Mouse (Mus musculus) lung, postnatal 25 days (tissue): ENCODE measurements around the gene Dnah1.

Experiments used
- DNase-seq: peaks from one replicate; pipeline ENCODE4 v3.0.0; 2022; ENCODE audit warnings: low spot score

The Dnah1 gene

DNA sequence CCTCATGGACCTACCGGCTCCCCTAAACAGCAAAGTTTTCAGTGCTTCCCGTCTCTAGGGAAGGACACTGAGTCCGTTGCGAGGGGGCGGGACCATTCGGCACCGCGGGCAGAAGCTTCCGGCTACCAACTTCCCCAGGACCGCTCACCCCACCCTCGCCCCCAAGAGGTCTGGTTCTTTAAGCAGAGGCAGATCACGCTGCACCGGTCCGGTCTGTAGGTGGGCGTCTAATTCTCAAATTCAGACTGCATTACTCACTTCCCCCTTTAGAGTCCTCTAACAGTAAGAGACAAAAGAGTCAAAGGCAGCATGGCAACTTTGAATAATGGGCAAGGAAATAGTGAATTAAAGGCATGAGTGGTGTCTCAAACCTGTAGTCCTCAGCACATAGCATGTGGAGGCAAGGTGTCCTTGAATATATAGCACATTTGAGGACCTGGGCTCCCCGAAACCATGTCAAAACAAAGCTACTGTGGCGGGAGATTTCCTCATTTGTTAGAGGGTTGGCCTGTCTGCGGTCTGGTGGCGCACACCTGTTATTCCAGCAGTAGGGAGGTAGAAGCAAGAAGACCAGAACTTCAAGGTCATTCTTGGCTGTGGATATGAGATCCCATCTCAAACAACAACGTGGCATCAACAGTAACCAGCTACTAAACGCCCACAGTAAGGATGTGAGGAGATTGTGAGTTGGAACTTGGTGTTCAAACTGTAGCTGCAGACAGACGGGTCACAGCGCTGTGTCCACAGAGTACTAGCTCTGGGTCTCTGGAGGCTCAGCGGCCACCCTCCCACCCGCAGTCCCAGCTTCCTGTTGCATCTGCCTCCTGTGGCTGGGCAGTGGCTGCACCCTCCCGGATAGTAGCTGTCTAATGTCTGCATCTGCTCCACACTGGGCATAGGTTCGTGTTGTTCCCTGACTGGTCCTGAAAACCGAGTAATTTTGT lies at the start of gene Dnah1:
Gene Dnah1 (minus strand): TSS at position 48 of the 944 bp plus-strand sequence.
- peak; percentile 59 for DNase-seq

DNA sequence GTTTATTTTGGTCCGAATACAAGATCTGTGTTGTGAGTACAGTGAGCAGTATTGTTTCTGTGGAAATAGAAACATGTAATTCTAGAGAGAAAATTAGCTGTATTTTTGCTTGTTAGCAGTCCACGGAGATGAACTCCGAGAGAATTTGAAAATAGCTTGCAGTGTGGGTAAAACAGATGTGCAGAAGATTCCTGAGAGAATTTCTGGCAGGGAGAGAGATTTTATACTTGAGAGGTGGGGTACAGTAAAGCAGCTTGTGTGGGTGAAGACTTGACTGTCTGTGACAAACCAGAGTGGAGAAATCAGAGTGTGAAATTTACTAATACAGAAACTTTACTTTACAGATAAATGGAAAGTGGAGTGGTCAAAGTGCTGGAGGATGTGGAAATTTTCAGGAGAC lies 45.7 kb upstream of the Dnah1 start:
- DNase-seq, result no peak

DNA sequence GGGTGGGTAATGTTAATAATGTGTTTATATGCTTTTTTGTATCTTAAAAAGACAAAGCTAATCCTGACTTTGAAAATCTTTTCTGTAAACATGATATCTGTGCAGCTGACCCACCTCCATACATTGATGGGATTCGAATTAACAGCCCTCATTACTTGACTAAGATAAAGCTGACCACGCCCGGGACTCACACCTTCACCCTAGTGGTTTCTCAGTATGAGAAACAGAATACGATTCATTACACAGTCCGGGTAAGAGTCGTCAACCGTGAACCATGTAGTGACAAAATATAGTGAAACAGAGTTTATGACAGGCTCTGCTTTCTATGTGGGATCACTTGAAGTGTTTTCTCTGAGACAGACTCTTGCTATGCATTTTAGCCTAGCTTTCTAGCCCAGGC lies 44.3 kb upstream of the Dnah1 start:
- DNase-seq, result no peak

DNA sequence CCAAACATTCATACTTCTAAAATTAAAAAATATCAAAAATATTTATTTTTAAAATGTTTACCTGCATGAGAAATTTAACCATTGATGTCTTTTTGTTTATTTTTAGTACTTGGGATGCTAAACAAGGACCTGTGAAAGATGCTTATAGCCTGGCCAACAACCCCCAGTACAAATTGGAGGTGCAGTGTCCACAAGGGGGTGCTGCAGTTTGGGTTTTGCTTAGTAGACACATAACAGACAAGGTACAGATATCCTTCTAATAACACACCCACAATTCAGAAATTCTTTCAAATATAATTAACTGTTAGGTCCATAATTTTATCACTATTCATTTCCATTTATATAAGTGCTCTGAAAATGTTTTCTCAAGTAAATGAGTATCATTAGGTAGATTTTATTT lies 41.7 kb upstream of the Dnah1 start:
- peak; percentile 64 for DNase-seq

DNA sequence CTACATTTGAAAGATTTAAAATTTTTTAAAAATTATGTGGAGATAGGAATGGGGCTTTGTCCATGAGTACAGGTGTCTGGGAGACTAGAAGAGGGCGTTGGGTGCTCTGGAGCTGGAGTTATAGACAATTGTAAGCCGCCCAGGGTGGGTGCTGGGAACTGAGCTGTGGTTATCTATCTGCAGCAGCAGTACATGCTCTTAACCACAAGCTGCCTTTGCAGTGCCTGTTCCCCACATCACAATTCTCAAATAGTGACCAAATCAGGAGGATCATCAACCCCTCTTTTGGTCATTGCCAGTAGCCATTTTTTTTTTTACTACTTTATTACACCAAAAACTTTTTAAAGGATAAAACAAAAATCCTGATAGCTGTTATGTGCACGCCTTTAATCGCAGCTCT lies 40.9 kb upstream of the Dnah1 start:
- DNase-seq, result no peak

DNA sequence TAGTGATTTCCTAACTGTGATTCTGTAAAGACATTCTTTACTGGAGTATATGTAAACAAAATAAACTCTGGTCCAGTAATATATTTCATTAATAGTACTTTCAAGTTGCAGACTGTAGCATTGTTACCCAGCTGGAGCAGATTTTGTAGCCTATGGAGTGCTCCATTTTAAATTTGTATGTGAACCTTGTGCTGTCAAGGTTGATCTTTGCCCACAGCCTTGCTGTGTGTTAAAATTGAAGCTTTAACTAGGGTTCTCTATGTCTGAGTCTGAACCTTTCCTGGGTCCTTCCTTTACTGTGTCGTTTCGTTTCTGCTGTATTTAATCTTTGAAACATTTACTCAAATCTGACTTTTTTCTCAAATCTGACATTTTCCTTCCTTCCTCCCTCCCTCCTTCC lies 38.5 kb upstream of the Dnah1 start:
- DNase-seq, result no peak

DNA sequence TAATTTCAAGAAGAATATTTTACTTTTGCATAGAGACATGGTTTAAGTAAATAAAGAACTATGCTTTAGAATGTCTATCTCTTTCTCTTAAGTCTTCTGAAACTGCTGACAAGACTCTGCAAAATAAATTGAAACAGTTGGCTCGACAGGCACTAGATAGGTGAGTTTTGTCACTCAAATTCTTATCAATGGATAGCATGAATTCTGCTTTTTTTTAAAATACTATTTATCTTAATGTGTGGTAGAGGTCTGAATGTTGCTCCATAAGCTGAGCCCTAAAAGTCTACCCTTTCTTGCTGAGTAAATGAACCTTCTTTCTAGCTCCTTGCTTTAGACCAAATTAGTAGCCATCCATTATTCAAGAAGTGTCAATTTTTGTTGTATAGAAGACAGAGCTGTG lies 21.7 kb upstream of the Dnah1 start:
- DNase-seq, result no peak

DNA sequence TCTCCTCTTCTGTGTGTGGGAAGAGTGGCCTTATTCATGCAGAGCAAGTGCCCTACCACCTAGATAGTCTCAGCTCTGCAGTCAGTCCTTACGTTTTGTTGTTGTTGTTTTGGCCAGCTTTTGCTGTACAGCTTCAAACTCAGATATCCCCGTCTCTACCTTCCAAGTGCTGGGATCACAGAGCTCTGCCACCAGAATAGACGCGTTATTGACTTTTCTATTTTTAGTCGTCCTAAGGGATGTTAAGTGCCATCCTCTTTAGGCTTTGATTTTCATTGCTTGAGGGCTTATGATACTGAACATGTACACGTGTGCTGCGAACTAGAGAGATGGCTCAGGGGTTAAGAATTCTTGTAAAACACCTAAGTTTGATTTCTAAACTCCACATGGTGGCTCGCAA lies 19.5 kb upstream of the Dnah1 start:
- no peak for DNase-seq

DNA sequence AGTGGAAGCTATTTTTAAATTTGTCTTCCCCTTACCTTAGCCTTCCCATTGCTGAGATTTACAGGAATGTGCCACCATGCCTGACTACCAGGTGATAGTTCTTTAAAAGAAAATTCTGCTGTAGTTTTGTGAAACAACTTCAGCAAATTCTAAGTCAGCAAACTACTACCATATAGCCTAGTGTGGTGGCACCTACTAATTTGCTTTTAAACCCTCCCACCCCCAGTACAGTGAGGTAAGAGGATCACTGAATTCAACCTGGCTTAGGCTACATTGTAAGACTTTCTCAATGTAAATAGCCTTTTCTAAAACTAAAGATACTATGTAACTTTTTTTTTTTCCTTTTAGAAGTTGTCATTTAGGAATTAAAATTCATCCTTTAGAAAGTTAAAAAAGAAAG lies 14.3 kb upstream of the Dnah1 start:
- no peak for DNase-seq

DNA sequence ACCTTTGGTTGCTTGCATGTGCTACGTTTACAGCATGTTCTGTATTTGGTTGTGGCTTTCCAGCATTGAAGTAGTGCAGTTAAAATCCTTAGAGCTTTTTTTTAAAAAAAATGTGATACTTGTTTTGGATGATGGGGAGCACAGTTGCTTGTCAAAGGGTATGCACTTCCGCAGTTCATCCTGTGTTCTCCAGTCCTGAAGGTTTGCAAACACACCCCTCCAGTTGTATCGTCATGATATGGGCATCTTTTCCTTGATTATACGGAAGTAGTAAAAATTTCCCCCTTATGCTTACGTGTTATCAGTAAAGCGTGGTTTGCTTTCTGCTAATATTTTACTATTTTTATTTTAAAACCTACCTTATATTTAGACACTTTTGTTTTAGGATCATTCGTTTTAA lies 13.7 kb upstream of the Dnah1 start:
- DNase-seq, result no peak

DNA sequence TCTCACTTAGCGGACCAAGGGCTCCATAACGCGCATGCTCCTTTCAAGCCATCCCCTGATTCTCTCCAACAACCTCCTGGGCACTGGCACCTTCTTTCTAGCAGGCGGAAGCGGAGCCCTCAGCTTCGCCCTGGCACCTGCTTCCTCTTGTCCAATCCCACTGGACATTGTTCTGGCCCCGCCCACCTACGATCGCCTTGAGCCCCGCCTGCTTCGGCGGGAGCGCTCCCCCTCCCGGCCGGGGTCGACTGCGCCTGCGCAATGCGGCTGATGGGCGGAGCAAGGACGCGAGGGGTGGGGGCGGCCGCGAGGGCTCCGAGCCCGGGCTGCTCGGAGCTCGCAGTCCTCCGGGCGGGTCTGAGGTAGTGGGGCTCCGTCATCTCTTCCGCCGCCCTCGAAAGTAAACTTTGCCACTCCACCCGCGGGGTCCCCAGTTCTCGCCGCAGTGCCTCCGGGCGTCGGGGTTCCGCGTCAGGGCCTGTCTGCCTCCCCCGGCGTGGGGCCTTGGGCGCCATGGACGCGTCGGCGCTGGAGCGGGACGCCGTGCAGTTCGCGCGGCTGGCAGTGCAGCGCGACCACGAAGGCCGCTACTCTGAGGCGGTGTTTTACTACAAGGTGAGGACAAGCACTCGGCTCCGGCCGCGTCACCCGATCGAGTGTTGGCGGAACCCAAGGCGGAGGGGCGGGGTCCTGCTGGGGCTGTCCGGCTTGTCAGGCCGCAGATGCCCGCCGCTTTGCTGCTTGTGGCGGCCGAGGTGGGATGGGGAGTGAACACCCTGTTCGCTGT lies 12.9 kb upstream of the Dnah1 start, which contains the start of gene Capn7:
Gene Capn7 (plus strand): TSS at position 270 of the 787 bp plus-strand sequence.
- DNase-seq, result peak; percentile 97

DNA sequence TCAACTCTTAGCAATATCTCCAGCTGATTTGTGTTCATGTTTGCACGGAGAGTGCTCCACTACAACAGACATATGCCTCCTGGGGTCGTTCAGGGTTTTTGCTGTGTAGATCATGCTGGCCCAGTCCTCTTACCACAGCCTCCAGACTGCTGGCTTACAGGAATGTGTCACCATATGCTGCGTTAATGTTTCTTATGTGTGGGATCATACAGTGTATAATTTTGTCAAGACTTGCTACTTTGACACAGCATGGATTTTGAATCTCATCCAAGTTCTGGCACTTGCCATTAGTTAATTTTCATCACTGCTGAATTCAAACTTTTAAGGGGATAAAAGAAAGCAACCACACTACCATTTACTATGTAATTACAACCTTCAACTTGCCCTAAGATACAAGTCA lies 12.1 kb upstream of the Dnah1 start:
- no peak for DNase-seq

DNA sequence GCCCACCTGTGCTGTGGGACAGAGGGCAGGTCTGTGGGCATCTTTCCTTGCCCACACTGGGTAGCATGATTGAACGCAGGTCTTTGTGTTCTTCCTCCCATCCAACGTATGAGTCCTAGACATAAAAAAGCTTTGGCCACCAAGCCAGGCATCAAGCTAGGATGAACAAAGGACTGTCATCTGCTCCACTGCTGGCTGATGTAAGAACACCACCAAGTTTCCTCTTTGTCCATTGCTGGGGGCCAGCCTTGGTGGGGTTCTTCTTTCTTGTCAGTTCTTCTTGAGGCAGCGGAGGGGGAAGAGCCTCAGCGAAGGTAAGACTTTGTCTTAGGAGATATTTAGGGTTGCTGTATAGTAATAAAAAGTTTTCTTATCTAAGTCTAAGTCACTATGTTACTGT lies 7.3 kb upstream of the Dnah1 start:
- no peak for DNase-seq

DNA sequence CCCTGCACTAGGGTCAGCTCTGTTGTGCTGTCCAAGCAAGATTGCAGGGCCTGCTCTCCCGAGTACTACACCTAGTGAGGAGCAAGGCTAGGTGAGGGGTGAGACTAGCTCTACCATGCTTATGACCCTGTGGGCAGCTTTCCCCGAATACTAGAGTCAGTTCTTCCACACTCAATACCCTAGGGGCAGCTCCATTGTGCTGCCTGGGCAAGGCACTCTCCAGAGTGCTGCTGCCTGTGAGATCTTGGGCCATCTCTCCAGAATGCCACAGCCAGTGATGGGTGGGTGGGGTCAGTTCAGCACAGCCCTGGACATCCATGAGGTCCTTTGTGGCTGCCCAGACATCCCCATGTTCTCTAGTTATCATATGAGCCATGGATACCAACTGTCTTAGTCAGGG lies 6.0 kb upstream of the Dnah1 start:
- no peak for DNase-seq

DNA sequence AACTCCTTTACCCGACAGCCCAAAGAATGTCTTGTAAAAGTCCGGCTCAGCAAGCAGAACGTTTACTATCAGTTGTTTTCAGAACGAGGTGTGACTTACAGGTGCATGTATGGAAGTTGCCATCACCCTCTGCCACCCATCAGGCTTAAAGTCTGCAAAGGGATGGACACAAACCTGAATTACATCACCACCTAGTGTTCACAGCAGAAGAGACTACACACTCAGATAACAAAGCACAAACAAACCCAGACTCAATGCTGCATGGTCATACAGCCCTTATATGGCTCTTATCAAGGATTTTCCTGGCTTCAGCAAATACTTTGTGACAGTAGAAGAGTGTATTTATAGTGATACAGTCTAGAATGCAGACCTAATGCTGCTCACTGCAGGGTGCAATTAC lies 4.0 kb upstream of the Dnah1 start:
- no peak for DNase-seq

DNA sequence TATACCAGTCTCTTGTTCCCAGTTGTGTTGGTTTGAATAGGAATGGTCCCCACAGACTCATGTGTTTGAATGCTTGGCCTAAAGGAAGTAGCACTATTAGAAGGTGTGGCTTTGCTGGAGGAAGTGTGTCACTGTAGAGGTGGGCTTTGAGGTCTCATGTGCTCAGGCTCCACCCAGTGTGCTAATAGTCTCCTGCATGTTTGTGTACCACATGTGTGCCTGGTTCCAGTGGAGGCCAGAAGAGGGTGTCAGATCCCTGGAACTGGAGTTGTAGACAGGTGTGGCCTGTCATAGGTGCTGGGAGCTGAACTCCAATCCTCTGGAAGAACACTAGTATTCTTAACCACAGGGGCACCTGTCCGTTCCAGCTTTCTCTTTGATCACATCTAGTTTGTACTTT lies 3.5 kb upstream of the Dnah1 start:
- no peak for DNase-seq

DNA sequence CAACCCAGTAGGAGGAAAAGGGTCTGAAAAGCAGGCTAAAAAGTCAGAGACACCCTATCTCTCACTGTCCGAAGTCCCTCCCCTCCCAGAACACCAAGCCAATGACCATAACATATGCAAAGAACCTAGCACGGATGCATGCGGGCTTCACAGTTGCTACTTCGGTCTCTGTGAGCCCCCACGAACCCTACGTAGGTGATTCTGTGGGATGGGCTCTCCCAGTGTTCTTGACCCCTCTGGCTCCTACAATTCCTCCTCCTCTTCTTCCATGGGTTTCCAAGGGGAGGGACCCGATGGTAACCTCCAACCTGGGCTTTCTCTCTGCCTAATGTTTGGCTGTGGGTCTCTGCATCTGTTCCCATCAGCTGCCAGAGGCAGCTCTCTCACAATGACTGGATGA lies 3.1 kb upstream of the Dnah1 start:
- DNase-seq, result no peak

DNA sequence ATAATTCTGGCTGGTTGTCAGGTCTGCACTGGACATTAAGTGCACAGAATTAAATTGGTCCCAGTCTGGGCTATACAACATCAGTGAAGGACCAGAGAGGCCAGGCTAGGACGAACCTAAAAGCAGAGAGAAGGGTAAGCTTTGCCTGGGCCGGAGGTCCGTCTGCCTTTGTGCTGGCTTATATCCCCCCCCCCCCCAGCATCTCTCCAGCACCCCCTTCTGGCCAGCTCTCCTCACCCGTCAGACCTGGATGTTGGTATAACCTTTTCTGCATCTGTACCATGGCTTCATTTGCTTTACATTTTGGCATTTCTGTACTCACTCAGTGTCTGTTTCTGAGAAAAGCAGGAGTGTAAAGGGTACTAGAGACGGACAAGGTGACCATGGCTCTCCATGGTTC lies 1.9 kb upstream of the Dnah1 start:
- DNase-seq, result no peak

DNA sequence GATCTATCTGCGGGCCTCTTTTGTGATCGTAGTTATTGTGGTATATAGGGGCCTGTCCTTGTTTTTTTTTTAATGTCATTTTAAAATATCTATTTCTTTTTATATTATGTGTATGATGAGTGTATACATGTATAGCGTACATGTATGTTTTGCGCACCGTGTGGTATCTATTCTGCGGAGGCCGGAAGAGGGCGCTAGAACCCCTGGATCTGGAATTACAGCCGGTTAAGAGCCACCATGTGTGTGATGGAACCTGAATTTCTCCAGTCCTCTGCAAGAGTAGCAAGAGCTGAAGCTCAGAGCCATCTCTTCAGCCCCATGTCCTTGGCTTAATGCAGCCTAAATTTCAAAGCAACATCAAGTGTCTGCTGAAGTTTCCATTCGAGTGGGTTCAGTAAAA lies 1.2 kb upstream of the Dnah1 start:
- DNase-seq, result no peak

DNA sequence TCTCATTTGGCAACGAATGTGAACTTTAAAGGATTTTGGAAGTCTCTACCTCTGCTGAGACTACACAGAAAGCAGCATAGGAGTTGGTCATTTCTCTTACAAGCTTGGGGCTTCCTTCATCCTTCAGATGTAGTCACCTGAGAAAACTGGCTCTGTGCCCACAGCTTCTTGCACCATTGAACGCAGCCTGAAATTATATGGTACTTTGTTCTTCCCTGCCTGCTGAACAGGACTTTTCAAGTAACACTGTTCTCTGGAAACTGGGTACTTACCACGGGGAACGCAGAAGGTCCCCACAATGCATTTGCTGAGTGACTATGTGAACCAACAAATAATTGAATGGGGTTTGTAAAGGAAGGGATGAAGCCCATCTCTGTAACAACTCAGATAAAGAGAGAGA lies 507 bp downstream of the Dnah1 start:
- DNase-seq, result no peak

DNA sequence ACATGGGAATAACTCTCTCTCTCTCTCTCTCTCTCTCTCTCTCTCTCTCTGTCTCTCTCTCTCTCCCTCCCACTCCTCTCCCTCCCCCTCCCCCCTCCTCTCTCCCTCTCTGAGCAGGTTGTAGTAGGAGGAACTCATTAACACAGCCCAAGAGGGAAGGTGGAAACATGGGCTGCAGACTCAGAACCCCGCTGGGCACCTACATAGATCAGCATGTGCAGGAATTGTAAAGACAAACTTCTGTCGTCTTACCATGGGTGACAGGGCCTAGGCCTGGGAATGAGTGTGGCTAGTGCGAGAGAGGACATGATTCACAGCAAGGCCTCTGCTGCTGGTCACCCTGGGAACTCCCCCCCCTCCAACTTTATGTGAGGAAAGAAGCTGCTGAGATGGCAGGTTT lies 1.5 kb downstream of the Dnah1 start:
- DNase-seq, result no peak

DNA sequence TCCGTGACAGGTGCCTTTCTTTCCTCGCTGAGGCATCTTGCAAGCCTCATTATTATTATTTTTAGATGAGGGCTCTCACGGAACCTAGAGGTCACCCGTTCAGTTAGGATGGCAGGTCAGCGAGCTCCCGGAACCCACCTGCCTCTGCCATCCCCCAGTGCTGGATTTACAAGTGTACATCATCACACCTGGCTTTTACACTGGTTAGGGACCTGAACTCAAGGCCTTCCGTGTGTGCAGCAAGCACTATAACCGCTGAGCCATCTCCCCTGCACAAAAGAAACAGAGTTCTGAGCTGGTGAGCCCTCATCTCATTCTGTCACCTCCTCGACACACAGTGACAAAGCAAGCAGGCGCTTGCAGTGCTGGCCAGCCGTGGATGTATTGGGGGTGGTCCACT lies 2.5 kb downstream of the Dnah1 start:
- no peak for DNase-seq

DNA sequence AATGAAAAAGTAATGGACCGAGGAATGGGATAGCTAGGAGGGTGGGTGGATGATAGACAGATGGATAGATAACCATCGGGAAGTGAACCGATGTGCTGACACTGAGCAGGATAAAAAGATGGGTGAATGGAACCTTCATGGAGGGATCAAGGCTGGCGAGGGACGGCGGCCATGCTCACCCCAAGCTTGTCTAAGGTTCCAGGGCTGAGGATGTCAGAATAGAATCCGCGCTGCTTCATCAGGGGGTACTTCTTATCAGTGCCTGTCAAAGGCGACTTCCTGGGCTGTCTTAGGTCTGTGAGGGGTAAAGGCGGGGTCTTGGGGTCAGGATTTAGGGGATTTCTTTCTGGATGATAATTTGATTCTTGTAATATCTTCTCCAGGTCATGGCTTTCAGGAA lies 4.2 kb downstream of the Dnah1 start:
- DNase-seq, result no peak
